Mouse (Mus musculus): ENCODE data around the gene Slc23a2. TPM values are rescaled to one million over a fixed set of nuclear protein-coding genes. Genes with fewer than 3 reads are reported as not detected.

The Slc23a2 gene
- polyA plus RNA-seq, 1 experiment from 2014 or later = 7.9 TPM

- H3K27ac ChIP-seq (ENCODE audit: low read depth, low read length) = no peak overlapping the region
- peaks cover 31% of the 10 kb centered on the region for H3K4me1 ChIP-seq (replicated peaks; ENCODE audit: control insufficient read depth, insufficient read depth, low read length)
- ATAC-seq (replicated peaks; ENCODE audit: low FRiP score) (no peak), DNase-seq (ENCODE audit: low spot score) (no peak)
- H3K36me3 ChIP-seq (ENCODE audit: control insufficient read depth, insufficient read depth, low read length) = no peaks in the 10 kb centered on the region
- peak overlapping the region; percentile 99 for H3K4me2 ChIP-seq
- WGBS = 32% methylated on average over 23 of the region's 23 CpGs
- H3K9ac ChIP-seq (ENCODE audit: low read depth, low read length) = peak overlapping the region; percentile 62; the same call in 1 of the 2 replicates
- no peaks in the 10 kb centered on the region for H3K9me3 ChIP-seq (ENCODE audit: control insufficient read depth, low read length)
- H3K27me3 ChIP-seq (replicated peaks; ENCODE audit: control insufficient read depth, insufficient read depth, low read length) = peaks cover 30% of the 10 kb centered on the region
- peak overlapping the region; percentile 67 for H3K4me3 ChIP-seq (ENCODE audit: low read depth, low read length)
These were observed 114.2 kb downstream of the Slc23a2 start for GRCm38 (mm10) chr2:132030418-132031363.

GRCm38 (mm10) chr2:132029646-132030417 is 115.1 kb downstream of the Slc23a2 start, which contains the start of gene Rassf2:
Rassf2 (minus strand) TSS chr2:132030258.
- H3K4me2 ChIP-seq = peak within 1 kb of the TSS; percentile 99
- H3K27ac ChIP-seq (ENCODE audit: low read depth, low read length) = no peak within 1 kb of the TSS
- DNase-seq (ENCODE audit: low spot score) (peak; percentile 82), ATAC-seq (replicated peaks; ENCODE audit: low FRiP score) (peak; percentile 88)
- H3K36me3 ChIP-seq (ENCODE audit: control insufficient read depth, insufficient read depth, low read length) = no peaks in the 10 kb centered on the region
- H3K9me3 ChIP-seq (ENCODE audit: control insufficient read depth, low read length) = no peaks in the 10 kb centered on the region
- peak within 1 kb of the TSS; percentile 62 for H3K9ac ChIP-seq (ENCODE audit: low read depth, low read length)
- under 1% methylated on average over 45 of the region's 48 CpGs for WGBS
- H3K4me3 ChIP-seq (ENCODE audit: low read depth, low read length) = peak within 1 kb of the TSS; percentile 67
- H3K4me1 ChIP-seq (replicated peaks; ENCODE audit: control insufficient read depth, insufficient read depth, low read length) = peaks cover 25% of the 10 kb centered on the region
- H3K27me3 ChIP-seq (replicated peaks; ENCODE audit: control insufficient read depth, insufficient read depth, low read length) = peaks cover 30% of the 10 kb centered on the region

- peak; percentile 25 for ATAC-seq (replicated peaks; ENCODE audit: low FRiP score)
- H3K4me1 ChIP-seq (replicated peaks; ENCODE audit: control insufficient read depth, insufficient read depth, low read length) = peaks cover 18% of the 10 kb centered on the region
- no peak for DNase-seq (ENCODE audit: low spot score)
- H3K9ac ChIP-seq (ENCODE audit: low read depth, low read length) = peak overlapping the region; percentile 62
- WGBS = under 1% methylated on average over 36 of the region's 36 CpGs
- H3K4me3 ChIP-seq (ENCODE audit: low read depth, low read length) = peak overlapping the region; percentile 67
- peak overlapping the region; percentile 99 for H3K4me2 ChIP-seq
- no peak overlapping the region for H3K27ac ChIP-seq (ENCODE audit: low read depth, low read length)
- peaks cover 30% of the 10 kb centered on the region for H3K27me3 ChIP-seq (replicated peaks; ENCODE audit: control insufficient read depth, insufficient read depth, low read length)
- no peaks in the 10 kb centered on the region for H3K9me3 ChIP-seq (ENCODE audit: control insufficient read depth, low read length)
- H3K36me3 ChIP-seq (ENCODE audit: control insufficient read depth, insufficient read depth, low read length) = no peaks in the 10 kb centered on the region
These were observed 115.9 kb downstream of the Slc23a2 start for GRCm38 (mm10) chr2:132028894-132029605.

GRCm38 (mm10) chr2:132028107-132028506 is 116.8 kb downstream of the Slc23a2 start:
- 36% methylated on average over 5 of the region's 5 CpGs for WGBS
- H3K36me3 ChIP-seq (ENCODE audit: control insufficient read depth, insufficient read depth, low read length) = no peaks in the 10 kb centered on the region
- no peak overlapping the region for H3K27ac ChIP-seq (ENCODE audit: low read depth, low read length)
- H3K9me3 ChIP-seq (ENCODE audit: control insufficient read depth, low read length) = no peaks in the 10 kb centered on the region
- no peak overlapping the region; the same call in 1 of the 2 replicates for H3K4me3 ChIP-seq (ENCODE audit: low read depth, low read length)
- ATAC-seq (replicated peaks; ENCODE audit: low FRiP score) = no peak
- no peak for DNase-seq (ENCODE audit: low spot score)
- H3K4me1 ChIP-seq (replicated peaks; ENCODE audit: control insufficient read depth, insufficient read depth, low read length) = peaks cover 15% of the 10 kb centered on the region
- H3K4me2 ChIP-seq = peak overlapping the region; percentile 99
- no peak overlapping the region for H3K9ac ChIP-seq (ENCODE audit: low read depth, low read length)
- peaks cover 30% of the 10 kb centered on the region for H3K27me3 ChIP-seq (replicated peaks; ENCODE audit: control insufficient read depth, insufficient read depth, low read length)

- DNase-seq (ENCODE audit: low spot score) = no peak
- 42% methylated on average over 5 of the region's 5 CpGs for WGBS
- no peak for ATAC-seq (replicated peaks; ENCODE audit: low FRiP score)
- Histone ChIP-seq H3K4me2 (no peak overlapping the region), H3K9me3 (ENCODE audit: control insufficient read depth, low read length) (no peaks in the 10 kb centered on the region), H3K4me3 (ENCODE audit: low read depth, low read length) (no peak overlapping the region), H3K36me3 (ENCODE audit: control insufficient read depth, insufficient read depth, low read length) (no peaks in the 10 kb centered on the region), H3K27ac (ENCODE audit: low read depth, low read length) (no peak overlapping the region), H3K27me3 (replicated peaks; ENCODE audit: control insufficient read depth, insufficient read depth, low read length) (peaks cover 30% of the 10 kb centered on the region), H3K9ac (ENCODE audit: low read depth, low read length) (no peak overlapping the region), H3K4me1 (replicated peaks; ENCODE audit: control insufficient read depth, insufficient read depth, low read length) (peaks cover 15% of the 10 kb centered on the region)
These were observed 117.5 kb downstream of the Slc23a2 start for GRCm38 (mm10) chr2:132027366-132027765.

- DNase-seq (ENCODE audit: low spot score) (no peak), ATAC-seq (replicated peaks; ENCODE audit: low FRiP score) (no peak)
- 64% methylated on average over 4 of the region's 4 CpGs for WGBS
- H3K4me2 ChIP-seq = no peak overlapping the region
- no peak overlapping the region for H3K27ac ChIP-seq (ENCODE audit: low read depth, low read length)
- no peak overlapping the region for H3K9ac ChIP-seq (ENCODE audit: low read depth, low read length)
- peaks cover 15% of the 10 kb centered on the region for H3K27me3 ChIP-seq (replicated peaks; ENCODE audit: control insufficient read depth, insufficient read depth, low read length)
- H3K4me3 ChIP-seq (ENCODE audit: low read depth, low read length) = no peak overlapping the region
- H3K36me3 ChIP-seq (ENCODE audit: control insufficient read depth, insufficient read depth, low read length) = no peaks in the 10 kb centered on the region
- H3K4me1 ChIP-seq (replicated peaks; ENCODE audit: control insufficient read depth, insufficient read depth, low read length) = peaks cover 17% of the 10 kb centered on the region
- H3K9me3 ChIP-seq (ENCODE audit: control insufficient read depth, low read length) = no peaks in the 10 kb centered on the region
These were observed 120.9 kb downstream of the Slc23a2 start for GRCm38 (mm10) chr2:132024028-132024427.

GRCm38 (mm10) chr2:132022621-132023020 is 122.3 kb downstream of the Slc23a2 start:
- no peak overlapping the region for H3K4me3 ChIP-seq (ENCODE audit: low read depth, low read length)
- no peak overlapping the region for H3K27ac ChIP-seq (ENCODE audit: low read depth, low read length)
- 56% methylated on average over 8 of the region's 8 CpGs for WGBS
- ATAC-seq (replicated peaks; ENCODE audit: low FRiP score) (no peak), DNase-seq (ENCODE audit: low spot score) (no peak)
- no peak overlapping the region for H3K4me2 ChIP-seq
- no peak overlapping the region for H3K9ac ChIP-seq (ENCODE audit: low read depth, low read length)
- H3K4me1 ChIP-seq (replicated peaks; ENCODE audit: control insufficient read depth, insufficient read depth, low read length) = peaks cover 24% of the 10 kb centered on the region
- no peaks in the 10 kb centered on the region for H3K36me3 ChIP-seq (ENCODE audit: control insufficient read depth, insufficient read depth, low read length)
- no peaks in the 10 kb centered on the region for H3K9me3 ChIP-seq (ENCODE audit: control insufficient read depth, low read length)
- H3K27me3 ChIP-seq (replicated peaks; ENCODE audit: control insufficient read depth, insufficient read depth, low read length) = peaks cover 1% of the 10 kb centered on the region

- Histone ChIP-seq H3K4me3 (ENCODE audit: low read depth, low read length) (no peak overlapping the region), H3K36me3 (ENCODE audit: control insufficient read depth, insufficient read depth, low read length) (no peaks in the 10 kb centered on the region), H3K9me3 (ENCODE audit: control insufficient read depth, low read length) (no peaks in the 10 kb centered on the region), H3K9ac (ENCODE audit: low read depth, low read length) (no peak overlapping the region), H3K27me3 (replicated peaks; ENCODE audit: control insufficient read depth, insufficient read depth, low read length) (no peaks in the 10 kb centered on the region), H3K4me1 (replicated peaks; ENCODE audit: control insufficient read depth, insufficient read depth, low read length) (peaks cover 20% of the 10 kb centered on the region), H3K27ac (ENCODE audit: low read depth, low read length) (no peak overlapping the region), H3K4me2 (no peak overlapping the region)
- ATAC-seq (replicated peaks; ENCODE audit: low FRiP score) = no peak
- 65% methylated on average over 4 of the region's 4 CpGs for WGBS
- no peak for DNase-seq (ENCODE audit: low spot score)
These were observed 123.3 kb downstream of the Slc23a2 start for GRCm38 (mm10) chr2:132021616-132022015.
